Mouse (Mus musculus) thymus, postnatal 36 days (tissue): ENCODE results near the gene Iqgap1.
A peak's percentile ranks its signal among the peaks of the same experiment; 100 is the strongest.

Experiments used
- DNase-seq, 2 experiments: peaks; one replicate each; pipeline ENCODE4 v3.0.0; 2022; ENCODE audit warnings: mixed read lengths in 2 of 2

Iqgap1 gene

DNA sequence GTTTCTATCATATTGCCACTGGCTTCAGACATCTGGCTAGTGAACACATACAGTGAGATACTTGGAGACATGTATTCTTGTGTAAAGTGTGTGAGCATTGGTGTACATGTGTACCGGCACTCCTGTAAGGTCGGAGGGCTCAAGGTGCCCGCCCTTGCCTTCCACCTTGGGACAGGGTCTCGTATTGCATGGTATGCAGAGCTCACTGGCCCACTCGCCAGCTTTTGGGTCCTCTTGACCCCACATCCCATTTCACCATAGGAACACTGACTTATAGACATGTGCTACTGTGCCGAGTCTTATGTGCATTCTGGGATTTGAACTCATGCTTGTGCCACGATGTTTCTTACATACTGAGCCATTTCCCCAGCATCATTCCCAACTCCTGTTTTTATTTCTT is 115.4 kb downstream of the Iqgap1 start:
- DNase-seq = no peak

DNA sequence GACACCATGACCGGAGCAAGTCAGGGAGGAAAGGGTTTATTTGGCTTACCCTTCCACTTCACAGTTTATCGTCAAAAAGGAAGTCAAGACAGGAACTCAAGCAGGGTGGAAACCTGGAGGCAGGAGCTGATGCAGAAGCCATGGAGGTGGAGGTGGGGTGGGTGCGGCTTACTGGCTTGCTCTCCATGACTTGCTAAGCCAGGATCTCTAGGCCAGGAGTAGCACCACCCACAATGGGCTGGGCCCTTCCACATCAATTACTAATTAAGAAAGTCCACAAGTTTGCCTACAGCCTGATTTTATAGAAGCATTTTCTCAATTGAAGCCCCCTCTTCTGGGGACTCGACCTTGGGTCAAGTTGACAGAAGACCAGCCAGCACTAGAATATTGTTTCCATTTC is 121.7 kb downstream of the Iqgap1 start:
- DNase-seq = no peak

DNA sequence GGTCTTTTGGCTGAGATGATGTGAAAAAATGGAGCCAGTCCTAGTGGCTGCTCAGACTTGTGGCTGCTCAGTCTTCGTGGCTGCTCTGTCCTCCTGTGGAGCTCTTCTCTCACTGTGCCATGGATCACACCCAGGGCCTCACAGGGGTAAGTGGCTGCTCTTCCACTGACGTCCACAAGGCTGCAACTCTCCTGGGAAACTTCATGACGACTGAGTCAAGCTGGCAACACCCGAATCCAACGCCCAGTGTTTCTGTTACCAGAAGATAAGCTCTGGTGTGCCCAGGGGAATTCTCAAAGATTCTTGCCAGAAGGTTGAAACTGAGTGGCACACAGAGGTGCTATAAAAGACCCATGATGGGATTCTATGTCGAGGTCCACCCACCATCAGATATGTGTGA is 123.3 kb downstream of the Iqgap1 start:
- no peak for DNase-seq

DNA sequence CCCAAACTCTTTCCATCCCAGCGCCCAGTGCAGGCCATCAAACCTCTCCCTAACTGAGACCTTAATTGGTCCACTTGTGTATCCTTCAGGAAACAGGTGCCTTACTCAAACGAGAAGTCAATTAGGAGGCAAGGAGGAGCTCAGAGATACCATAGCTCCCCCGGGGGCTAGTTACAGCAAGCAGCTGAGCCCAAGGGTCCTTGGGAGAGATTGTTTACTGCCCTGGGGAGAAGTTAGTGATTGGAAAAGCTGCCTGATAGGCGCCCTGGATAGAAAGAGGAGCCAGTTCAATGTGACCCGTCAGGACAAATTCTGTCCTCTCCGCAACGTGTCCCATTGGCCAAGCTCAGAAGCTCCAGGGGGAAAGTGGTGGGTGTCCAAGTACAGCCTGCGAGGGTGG is 126.1 kb downstream of the Iqgap1 start:
- no peak for DNase-seq

DNA sequence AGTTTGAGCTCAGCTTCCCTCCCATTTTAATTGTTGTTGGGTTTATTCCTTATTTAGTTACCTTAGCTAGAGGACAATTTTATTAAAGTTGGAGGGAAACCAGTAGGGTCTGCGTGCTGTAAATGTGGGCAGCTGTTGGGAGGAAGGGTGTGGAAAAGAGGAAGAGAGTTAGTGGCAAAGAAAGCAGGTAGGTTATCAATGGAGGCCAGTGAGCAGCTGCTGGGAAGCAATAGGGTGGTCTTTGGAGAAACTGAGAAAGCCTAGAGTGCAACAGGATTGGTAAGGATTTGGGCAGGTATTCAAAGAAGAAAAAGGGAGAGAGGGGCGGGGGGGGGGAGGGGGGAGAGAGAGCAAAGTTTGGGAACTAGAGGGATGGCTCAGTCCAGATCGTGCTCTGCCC is 126.8 kb downstream of the Iqgap1 start:
- DNase-seq = no peak

DNA sequence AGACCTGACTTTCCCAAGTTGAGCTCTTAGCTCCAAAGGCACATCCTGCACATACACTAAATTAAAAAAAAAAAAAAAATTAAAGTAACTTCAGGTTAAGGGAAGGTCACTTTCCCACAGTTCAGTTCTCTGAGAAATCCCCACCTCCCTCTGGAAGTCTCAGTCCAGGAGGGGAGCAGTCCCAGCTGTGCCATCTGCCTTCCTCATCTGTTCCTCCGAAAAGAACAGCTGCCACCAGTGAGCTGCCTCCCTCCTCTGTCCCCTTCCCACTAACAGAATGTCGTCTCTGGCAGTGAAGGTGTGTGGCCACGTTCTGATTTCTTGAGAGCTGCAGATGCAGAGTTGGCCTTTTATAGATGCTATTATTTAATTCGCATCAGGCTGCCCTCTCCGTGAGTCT is 127.9 kb downstream of the Iqgap1 start:
- DNase-seq = no peak

DNA sequence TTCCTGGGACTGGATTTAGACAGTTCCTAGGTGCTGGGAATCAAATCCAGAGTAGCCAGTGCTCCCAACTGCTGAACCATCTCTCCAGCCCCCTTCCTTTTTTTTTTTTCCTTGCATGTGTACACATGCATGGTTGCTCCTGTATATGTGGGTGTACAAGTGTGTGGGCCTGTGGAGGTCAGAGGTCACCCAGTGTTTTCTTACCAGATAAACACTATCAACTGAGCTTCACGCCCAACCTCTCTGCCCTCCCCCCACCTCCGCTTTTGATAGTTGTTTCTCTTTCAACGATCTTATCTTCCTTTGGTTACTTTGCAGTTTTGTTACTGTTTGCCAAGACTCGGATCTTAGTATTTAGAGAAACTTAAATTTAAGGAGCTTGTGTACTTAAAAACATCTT is 128.9 kb downstream of the Iqgap1 start:
- DNase-seq = peak; percentile 39 to 43

DNA sequence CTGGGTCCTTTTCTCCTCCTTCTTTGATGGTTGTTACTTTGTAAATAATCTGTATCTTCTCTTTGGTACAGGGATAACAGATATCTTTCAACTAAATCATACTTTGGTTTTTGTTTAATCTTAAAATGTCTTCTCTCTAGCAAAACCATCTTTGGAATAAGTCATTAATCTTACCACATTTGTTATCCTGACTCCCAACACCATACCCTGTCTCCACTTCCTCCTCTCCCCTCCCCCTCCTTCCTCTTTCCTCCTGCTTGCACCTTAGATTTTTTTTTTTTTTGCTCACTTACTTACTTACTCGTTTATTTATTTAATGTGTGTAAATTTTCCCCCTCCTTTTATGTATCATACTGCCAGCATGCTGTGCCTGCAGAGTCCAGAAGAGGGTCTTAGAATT is 129.4 kb downstream of the Iqgap1 start:
- no peak for DNase-seq

DNA sequence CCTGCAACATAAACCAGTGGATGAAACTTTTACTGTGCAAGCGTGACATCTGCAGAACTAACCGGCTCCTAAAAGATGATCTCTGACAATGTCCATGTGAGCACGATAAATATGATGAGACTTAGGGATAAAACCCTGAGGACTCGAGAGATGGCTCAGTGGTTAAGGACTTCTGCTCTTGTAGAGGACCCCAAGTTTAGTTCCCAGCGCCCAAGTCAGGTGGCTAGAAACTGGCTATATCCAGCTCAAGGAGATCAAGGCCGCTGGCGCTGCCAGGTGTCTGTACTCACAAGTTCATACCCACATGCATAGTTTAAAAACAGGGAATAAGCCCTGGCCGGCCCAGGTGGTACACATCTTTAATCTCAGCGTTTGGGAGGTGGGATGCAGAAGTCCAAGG is 133.3 kb downstream of the Iqgap1 start:
- DNase-seq = no peak

DNA sequence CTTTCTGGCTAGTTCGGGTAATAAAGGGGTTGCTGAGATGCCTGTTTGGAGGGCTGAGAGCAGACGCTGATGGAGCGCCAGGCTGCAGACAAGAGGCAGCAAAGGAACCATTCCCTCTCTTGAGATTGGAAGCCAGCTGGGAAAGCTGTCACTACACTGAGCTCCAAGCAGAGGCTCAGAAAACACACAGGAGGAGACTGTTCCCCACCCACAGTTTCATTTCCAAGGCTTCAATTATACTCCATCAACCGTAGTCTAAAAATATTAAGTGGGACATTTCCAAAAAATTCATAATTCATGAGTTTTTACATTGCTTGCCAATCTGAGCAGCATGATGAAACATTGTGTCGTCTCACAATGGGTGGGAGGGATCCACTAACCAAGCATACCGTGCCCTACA is 134.6 kb downstream of the Iqgap1 start:
- DNase-seq = no peak

DNA sequence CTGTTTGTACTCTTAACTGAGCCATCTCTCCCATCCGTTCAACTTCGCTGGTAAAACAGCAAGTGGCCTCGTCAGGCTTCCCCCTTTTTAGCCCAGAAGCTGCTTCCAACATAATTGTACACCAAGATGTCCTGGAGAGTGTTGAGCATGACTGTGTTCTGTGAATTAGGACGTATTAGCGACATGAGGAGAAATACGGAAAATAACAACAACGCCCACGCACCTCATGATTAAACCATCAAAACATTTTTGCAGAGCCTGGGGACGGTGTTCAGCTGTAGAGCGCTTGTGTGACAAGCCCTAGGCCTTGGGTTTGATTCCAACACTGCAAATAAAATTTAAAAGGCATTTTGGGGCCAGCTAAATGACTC is 136.6 kb downstream of the Iqgap1 start:
- no peak for DNase-seq

DNA sequence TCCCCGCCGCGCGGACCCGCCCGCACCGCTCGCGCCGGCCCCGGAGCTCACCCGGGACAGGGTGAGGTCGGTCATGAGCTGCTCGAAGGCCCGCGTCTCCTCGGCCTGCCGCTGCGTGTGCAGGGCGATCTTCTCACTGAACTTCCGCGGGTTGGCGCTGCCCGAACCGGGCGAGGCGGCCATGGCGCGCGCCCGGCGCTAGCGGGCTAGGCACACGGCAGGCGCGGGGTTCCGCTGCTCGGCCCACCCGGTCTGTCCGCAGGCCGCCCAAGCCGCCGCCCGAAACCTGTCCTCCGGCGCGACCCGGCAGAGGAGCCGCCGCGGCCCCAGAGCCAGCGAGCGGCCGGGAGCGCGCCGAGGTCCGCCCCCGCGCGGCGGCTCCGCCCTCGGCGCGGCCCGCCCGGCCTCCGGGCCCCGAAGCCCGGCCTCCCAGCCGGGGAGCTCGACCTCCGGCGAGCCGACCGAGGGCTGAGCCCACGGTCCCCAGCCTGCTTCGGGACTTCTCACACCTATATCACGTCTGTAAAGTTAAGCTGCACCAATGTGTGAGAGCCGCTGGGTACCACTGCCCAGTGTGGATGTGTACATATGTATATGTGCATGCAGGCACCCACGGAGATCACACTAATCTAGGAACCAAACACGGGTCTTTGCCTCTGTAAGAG is 137.1 kb downstream of the Iqgap1 start, which contains the start of gene Crtc3:
Crtc3 (minus strand) TSS at position 322 of the 665 bp plus-strand sequence.
- DNase-seq = peak; percentile 68 to 71

DNA sequence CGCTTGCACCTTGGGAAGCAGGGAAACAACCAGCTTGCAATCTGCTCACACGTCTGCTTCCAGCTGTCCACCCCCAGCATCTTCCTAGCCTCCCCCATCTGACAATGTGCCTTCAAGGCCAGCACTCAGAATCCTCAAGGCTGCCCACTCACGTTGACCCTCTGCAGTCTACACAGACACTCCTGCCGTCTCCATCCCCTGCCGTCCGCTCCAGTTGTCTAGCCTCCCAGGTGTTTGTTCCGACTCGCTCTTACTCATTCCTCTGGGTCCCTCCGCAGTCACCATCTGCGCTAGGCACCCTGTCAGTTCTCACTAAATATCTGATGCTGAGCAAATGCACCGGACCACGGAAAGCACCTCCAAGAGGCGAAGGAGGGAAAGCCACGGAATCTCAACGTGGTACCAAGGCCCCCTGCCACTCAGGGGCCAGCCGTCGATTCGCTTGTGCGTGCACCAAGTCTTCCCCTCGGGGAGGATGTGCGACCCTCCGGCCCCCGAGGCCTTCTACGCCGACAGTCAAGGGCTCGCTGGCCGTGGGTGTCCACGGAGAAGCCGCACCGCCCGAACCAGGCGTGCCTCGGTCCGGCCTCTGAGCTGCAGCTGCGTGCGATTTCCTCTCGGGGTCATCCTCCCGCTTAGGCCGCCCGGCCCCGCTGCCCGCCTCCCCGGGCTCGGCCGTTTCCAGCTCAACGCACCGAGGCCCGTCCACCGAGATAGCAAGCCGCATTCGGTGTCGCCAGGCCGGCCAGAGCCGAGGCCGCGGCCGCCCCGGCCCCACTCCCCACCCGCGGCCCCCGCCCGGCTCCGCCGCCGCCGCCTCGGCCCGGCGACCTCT is 137.8 kb downstream of the Iqgap1 start:
- DNase-seq = peak; percentile 53 to 63

DNA sequence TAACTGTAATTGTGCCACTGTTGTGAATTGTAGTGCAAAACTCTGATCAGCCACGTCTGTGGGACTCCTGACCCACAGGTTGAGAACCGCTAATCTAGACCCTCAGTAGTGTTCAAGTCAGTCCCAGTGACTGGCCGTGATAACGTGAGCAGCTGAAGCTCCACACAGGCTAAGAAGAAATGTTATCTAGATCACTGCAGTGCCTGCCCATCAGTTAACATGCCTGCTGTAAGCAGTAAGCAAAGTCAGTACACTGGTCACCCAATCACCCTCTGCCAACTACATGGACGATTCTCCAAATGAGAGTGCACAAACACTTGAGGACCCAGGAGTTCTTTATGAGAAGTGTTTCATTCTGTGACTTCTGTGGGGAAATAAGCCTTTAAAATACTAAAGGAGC is 140.1 kb downstream of the Iqgap1 start:
- no peak for DNase-seq

DNA sequence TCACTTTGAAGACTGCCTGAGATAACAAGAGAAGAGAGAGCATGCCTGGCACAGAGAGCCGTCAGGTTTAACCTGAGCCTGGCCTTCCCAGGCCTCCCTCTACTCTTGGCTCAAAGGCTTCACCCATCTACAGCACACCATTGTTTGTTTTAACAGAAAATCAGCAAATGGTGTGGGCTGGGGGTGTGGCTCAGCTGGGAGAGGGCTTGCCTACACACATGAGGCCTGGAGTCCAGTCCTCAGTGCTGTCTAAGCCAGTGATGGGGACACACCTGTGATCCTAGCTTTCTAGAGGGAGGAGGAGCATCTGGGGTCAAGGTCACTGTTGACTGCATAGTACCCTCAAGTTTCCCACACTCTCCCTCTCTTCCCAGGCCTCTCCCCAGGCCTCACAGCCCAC is 143.1 kb downstream of the Iqgap1 start:
- no peak for DNase-seq

DNA sequence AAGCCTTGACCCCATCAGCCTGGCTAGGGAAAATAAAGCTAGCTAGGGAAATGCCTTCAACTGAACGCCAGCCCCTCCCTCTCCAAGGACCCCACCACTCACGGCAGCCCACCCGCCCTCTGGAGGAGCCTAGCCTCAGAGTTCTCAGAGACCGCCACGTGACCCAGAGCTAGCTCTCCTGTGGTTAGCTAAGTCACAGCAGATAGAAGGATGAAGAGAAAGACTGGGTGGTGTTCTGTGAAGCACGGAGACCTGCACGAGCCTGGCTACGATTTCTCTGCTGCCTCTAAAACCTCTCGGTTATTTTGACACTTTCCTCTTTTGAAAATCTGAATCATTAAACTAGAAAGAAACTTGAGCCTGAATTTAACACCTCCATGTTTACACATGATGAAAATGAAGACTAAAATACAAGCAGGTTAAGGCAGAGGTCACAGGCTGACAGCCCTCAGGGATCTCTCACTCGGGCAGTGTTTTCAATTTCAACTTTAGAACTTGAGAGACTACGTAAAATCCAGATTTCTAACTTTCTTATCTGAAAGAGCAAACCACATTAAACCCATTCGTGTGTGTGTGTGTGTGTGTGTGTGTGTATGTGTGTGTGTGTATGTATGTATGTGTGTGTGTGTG is 145.4 kb downstream of the Iqgap1 start:
- peak; percentile 65 to 77 for DNase-seq

DNA sequence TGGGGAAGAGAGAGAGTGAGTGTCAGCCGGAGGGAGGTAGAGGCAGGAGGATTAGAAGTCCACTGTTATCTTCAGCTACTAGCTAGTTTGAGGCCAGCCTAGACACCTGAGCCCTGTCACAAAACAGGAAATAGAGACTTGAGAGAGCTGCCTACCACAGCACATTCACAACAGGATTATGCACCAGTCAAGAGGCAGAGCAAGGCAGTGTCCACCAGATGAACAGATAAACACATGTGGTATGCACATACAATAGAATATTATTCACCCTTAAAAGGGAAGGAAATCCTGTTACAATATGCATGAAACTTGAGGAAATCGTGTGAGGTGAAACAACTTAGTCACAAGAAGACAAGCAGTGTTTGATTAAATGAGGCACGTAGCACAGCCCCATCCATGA is 153.5 kb downstream of the Iqgap1 start:
- DNase-seq = no peak

DNA sequence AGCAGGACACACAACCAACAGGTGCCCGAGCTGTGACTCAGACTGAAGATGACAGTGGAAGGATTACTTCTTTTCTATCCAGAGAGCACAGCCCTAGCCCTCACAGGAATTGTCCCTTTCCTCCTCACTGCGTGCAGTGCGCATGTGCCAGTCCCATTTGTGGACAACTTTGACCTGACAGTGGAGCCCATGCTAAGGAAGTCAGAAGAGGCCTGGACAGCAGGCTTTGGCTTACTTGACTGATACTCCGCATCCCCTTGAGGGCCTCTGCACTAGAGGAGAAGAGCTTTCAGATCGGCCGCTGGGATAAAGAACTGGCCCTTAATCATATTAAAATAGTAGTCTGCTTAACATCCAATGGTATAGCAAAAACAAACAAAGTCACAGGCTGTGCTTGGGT is 154.9 kb downstream of the Iqgap1 start:
- DNase-seq = no peak

DNA sequence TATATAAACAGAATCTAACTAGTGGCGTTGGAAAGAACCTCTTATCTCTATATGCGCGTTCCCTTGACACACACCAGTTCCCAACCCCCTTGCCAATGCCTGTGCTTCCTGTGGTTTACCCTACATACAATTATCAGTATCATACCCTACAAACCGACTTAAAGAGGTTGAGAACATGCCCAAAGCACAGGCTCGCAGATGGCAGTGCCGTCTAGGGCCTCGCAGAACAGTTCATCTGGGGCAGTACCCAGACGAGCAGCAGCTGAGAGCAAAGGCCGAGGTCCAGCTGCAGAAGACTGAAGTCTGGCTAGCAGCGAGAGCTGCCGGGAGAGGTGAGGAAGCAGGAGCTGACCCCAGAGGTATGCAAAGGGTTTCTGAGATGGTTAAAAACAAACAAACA is 158.6 kb downstream of the Iqgap1 start:
- DNase-seq = peak; percentile 42 to 56

DNA sequence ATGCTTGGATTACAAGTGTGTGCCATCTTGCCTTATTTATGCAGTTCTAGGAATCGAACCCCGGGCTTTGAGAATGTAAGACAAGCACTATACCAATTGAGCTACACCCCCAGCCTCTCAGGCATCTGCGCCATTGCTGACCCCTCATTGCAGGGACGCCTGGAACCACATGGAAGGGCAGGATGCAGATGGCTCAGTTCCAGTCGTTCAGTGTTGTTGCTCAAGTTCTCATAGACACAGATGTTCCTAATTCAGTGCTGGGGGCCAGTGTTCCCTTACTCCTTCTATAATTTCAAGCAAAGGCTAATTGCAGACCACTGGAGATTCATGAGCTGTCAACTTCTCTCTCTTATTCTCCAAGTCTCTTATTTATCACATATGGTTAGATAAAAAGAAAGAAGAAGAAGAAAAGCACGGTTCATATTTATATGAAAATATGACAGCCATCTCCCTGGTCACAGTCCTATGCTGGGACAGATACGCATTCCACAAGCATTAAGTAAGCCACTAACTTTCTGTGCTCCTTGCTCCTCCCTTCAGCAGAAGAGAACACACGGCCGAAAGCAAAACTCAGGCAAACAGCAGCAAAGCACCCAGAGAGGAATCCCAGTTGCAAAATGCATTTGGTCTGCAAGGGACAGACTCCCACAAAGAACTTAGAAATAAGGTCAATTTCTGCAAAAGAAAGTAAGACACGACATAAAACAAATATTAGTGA is 159.4 kb downstream of the Iqgap1 start:
- no peak for DNase-seq
